Mouse (Mus musculus): ENCODE measurements around the gene Cwc22. TPM values are rescaled to one million over a fixed set of nuclear protein-coding genes. Genes with fewer than 3 reads are reported as not detected.

Cwc22 gene
- polyA plus RNA-seq, 1 experiment from 2014 or later, result 8.8 TPM

GRCm38 (mm10) chr2:77911452-77911851 lies 34.7 kb downstream of the Cwc22 start:
- no peak overlapping the region for H3K4me2 ChIP-seq (replicated peaks; ENCODE audit: low read depth)
- H3K27ac ChIP-seq (ENCODE audit: low read depth, low read length), result no peak overlapping the region
- peaks cover 44% of the 10 kb centered on the region for H3K36me3 ChIP-seq (ENCODE audit: control insufficient read depth, insufficient read depth)
- H3K4me3 ChIP-seq (ENCODE audit: low read depth, low read length), result no peak overlapping the region
- H3K9me3 ChIP-seq (ENCODE audit: control insufficient read depth), result no peaks in the 10 kb centered on the region
- H3K4me1 ChIP-seq (replicated peaks; ENCODE audit: control insufficient read depth, insufficient read depth, low read length), result no peaks in the 10 kb centered on the region
- no peaks in the 10 kb centered on the region for H3K27me3 ChIP-seq (replicated peaks; ENCODE audit: control insufficient read depth, insufficient read depth, low read length)
- no peak overlapping the region for H3K9ac ChIP-seq (ENCODE audit: low read depth, low read length)
- TF ChIP-seq CTCF (IDR thresholded peaks at IDR 0.05; ENCODE audit: low read depth), result no peak
- 86% methylated on average over 2 of the region's 2 CpGs for WGBS
- ATAC-seq, result no peak

- Histone ChIP-seq H3K27me3 (replicated peaks; ENCODE audit: control insufficient read depth, insufficient read depth, low read length) (no peaks in the 10 kb centered on the region), H3K4me1 (replicated peaks; ENCODE audit: control insufficient read depth, insufficient read depth, low read length) (no peaks in the 10 kb centered on the region), H3K4me3 (ENCODE audit: low read depth, low read length) (no peak overlapping the region), H3K9ac (ENCODE audit: low read depth, low read length) (no peak overlapping the region), H3K36me3 (ENCODE audit: control insufficient read depth, insufficient read depth) (peaks cover 49% of the 10 kb centered on the region), H3K27ac (ENCODE audit: low read depth, low read length) (no peak overlapping the region), H3K9me3 (ENCODE audit: control insufficient read depth) (no peaks in the 10 kb centered on the region), H3K4me2 (replicated peaks; ENCODE audit: low read depth) (no peak overlapping the region)
- no peak for ATAC-seq
- no peak for TF ChIP-seq CTCF (IDR thresholded peaks at IDR 0.05; ENCODE audit: low read depth)
- WGBS, result 64% methylated on average over 3 of the region's 3 CpGs
Observed at GRCm38 (mm10) chr2:77910216-77910615, 36.0 kb downstream of the Cwc22 start.

- Histone ChIP-seq H3K27ac (ENCODE audit: low read depth, low read length) (no peak overlapping the region), H3K9ac (ENCODE audit: low read depth, low read length) (no peak overlapping the region), H3K4me3 (ENCODE audit: low read depth, low read length) (no peak overlapping the region), H3K9me3 (ENCODE audit: control insufficient read depth) (no peaks in the 10 kb centered on the region), H3K4me2 (replicated peaks; ENCODE audit: low read depth) (no peak overlapping the region), H3K4me1 (replicated peaks; ENCODE audit: control insufficient read depth, insufficient read depth, low read length) (no peaks in the 10 kb centered on the region), H3K36me3 (ENCODE audit: control insufficient read depth, insufficient read depth) (peaks cover 45% of the 10 kb centered on the region), H3K27me3 (replicated peaks; ENCODE audit: control insufficient read depth, insufficient read depth, low read length) (no peaks in the 10 kb centered on the region)
- WGBS, result 90% methylated on average over 3 of the region's 3 CpGs
- no peak for TF ChIP-seq CTCF (IDR thresholded peaks at IDR 0.05; ENCODE audit: low read depth)
- ATAC-seq, result no peak
Observed at GRCm38 (mm10) chr2:77907164-77907563, 39.0 kb downstream of the Cwc22 start.

- peaks cover 43% of the 10 kb centered on the region for H3K36me3 ChIP-seq (ENCODE audit: control insufficient read depth, insufficient read depth)
- H3K9me3 ChIP-seq (ENCODE audit: control insufficient read depth), result no peaks in the 10 kb centered on the region
- no peak overlapping the region for H3K27ac ChIP-seq (ENCODE audit: low read depth, low read length)
- no peaks in the 10 kb centered on the region for H3K27me3 ChIP-seq (replicated peaks; ENCODE audit: control insufficient read depth, insufficient read depth, low read length)
- ATAC-seq, result no peak
- no peaks in the 10 kb centered on the region for H3K4me1 ChIP-seq (replicated peaks; ENCODE audit: control insufficient read depth, insufficient read depth, low read length)
- H3K4me3 ChIP-seq (ENCODE audit: low read depth, low read length), result no peak overlapping the region
- WGBS, result 90% methylated on average over 7 of the region's 7 CpGs
- no peak for TF ChIP-seq CTCF (IDR thresholded peaks at IDR 0.05; ENCODE audit: low read depth)
- H3K4me2 ChIP-seq (replicated peaks; ENCODE audit: low read depth), result no peak overlapping the region
- H3K9ac ChIP-seq (ENCODE audit: low read depth, low read length), result no peak overlapping the region
Observed at GRCm38 (mm10) chr2:77905023-77905422, 41.2 kb downstream of the Cwc22 start.

- Histone ChIP-seq H3K27ac (ENCODE audit: low read depth, low read length) (no peak overlapping the region), H3K9ac (ENCODE audit: low read depth, low read length) (no peak overlapping the region), H3K4me1 (replicated peaks; ENCODE audit: control insufficient read depth, insufficient read depth, low read length) (no peaks in the 10 kb centered on the region), H3K36me3 (ENCODE audit: control insufficient read depth, insufficient read depth) (peaks cover 48% of the 10 kb centered on the region), H3K27me3 (replicated peaks; ENCODE audit: control insufficient read depth, insufficient read depth, low read length) (no peaks in the 10 kb centered on the region), H3K9me3 (ENCODE audit: control insufficient read depth) (no peaks in the 10 kb centered on the region), H3K4me3 (ENCODE audit: low read depth, low read length) (no peak overlapping the region), H3K4me2 (replicated peaks; ENCODE audit: low read depth) (no peak overlapping the region)
- TF ChIP-seq CTCF (IDR thresholded peaks at IDR 0.05; ENCODE audit: low read depth), result no peak
- WGBS, result 88% methylated on average over 10 of the region's 10 CpGs
- ATAC-seq, result no peak
Observed at GRCm38 (mm10) chr2:77904495-77904894, 41.7 kb downstream of the Cwc22 start.

- peaks cover 53% of the 10 kb centered on the region for H3K36me3 ChIP-seq (ENCODE audit: control insufficient read depth, insufficient read depth)
- no peak for ATAC-seq
Observed at GRCm38 (mm10) chr2:77903979-77904378, 42.2 kb downstream of the Cwc22 start.

GRCm38 (mm10) chr2:77903098-77903497 lies 43.1 kb downstream of the Cwc22 start:
- Histone ChIP-seq H3K36me3 (ENCODE audit: control insufficient read depth, insufficient read depth) (peaks cover 58% of the 10 kb centered on the region), H3K4me1 (replicated peaks; ENCODE audit: control insufficient read depth, insufficient read depth, low read length) (no peaks in the 10 kb centered on the region), H3K4me3 (ENCODE audit: low read depth, low read length) (no peak overlapping the region), H3K9ac (ENCODE audit: low read depth, low read length) (no peak overlapping the region), H3K27me3 (replicated peaks; ENCODE audit: control insufficient read depth, insufficient read depth, low read length) (no peaks in the 10 kb centered on the region), H3K27ac (ENCODE audit: low read depth, low read length) (no peak overlapping the region), H3K4me2 (replicated peaks; ENCODE audit: low read depth) (no peak overlapping the region), H3K9me3 (ENCODE audit: control insufficient read depth) (no peaks in the 10 kb centered on the region)
- no peak for TF ChIP-seq CTCF (IDR thresholded peaks at IDR 0.05; ENCODE audit: low read depth)
- no peak for ATAC-seq
- 93% methylated on average over 3 of the region's 3 CpGs for WGBS

More at GRCm38 (mm10) chr2:77903979-77904378, 42.2 kb downstream of the Cwc22 start:
- Histone ChIP-seq H3K4me1 (replicated peaks; ENCODE audit: control insufficient read depth, insufficient read depth, low read length) (no peaks in the 10 kb centered on the region), H3K9ac (ENCODE audit: low read depth, low read length) (no peak overlapping the region), H3K27ac (ENCODE audit: low read depth, low read length) (no peak overlapping the region), H3K27me3 (replicated peaks; ENCODE audit: control insufficient read depth, insufficient read depth, low read length) (no peaks in the 10 kb centered on the region), H3K4me3 (ENCODE audit: low read depth, low read length) (no peak overlapping the region), H3K9me3 (ENCODE audit: control insufficient read depth) (no peaks in the 10 kb centered on the region), H3K4me2 (replicated peaks; ENCODE audit: low read depth) (no peak overlapping the region)
- TF ChIP-seq CTCF (IDR thresholded peaks at IDR 0.05; ENCODE audit: low read depth), result no peak
- WGBS, result 94% methylated on average over 9 of the region's 9 CpGs

Data from intestine, postnatal 0 days (tissue).